Mouse (Mus musculus) brain, embryonic 14.5 days (tissue): Measurements from ENCODE around the gene Etnk1.

Experiments used
- CTCF ChIP-seq: fragments of 200-500 bp; IDR thresholded peaks from 2 replicates; pipeline ENCODE4 v1.5.1; 2012; ENCODE audit warnings: inconsistent platforms, mild to moderate bottlenecking, moderate library complexity, borderline replicate concordance; ENCODE audit not compliant: insufficient read depth, insufficient read length; ENCODE audit errors: extremely low read depth
- POLR2A ChIP-seq: fragments of 200-500 bp; IDR thresholded peaks from 2 replicates; pipeline ENCODE4 v1.6.1; 2012; ENCODE audit warnings: mild to moderate bottlenecking, inconsistent platforms, borderline replicate concordance; ENCODE audit not compliant: poor library complexity, insufficient read depth, insufficient read length, severe bottlenecking; ENCODE audit errors: extremely low read depth

DNA sequence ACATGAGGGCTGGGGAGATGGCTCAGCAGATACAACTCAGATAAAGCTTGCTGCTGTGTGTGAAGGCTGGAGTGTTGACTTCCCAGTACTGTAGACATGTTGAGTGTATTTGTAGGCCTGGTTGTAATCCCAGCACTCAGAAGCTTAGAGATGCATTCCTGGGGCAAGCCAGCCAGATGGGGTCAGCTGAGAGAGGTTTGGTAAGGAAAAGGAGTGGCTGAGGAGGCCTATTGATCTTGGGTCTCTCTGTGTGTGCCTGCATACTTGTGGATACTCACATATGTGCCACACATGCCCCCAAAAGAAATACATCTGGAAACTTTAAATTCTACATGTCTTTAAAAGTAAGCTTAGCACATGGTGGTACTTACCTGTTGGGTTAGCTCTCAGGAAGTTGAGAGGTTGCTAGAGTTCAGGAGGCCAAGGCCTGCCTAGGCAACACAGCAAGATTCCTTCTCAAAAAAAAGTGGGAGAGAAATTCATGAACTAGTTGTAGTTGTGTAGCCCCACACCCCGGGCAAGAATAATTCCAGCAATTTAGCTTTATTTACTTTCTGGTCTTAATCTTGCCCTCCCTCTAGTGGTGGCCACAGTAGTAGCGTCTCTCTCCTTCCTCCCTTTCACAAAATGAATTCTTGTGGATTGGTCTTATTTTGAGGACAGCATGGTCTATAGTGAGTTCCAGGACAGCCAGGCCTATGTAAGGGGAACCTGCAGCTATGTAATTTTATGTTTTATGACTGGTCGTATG lies 8.1 kb downstream of the Etnk1 start:
- TF ChIP-seq CTCF (peak; percentile 61; the same call in 1 of the 2 replicates), POLR2A (no peak)
